ENCODE assay signal across 8 mouse cellular contexts in the genomic region with DNA sequence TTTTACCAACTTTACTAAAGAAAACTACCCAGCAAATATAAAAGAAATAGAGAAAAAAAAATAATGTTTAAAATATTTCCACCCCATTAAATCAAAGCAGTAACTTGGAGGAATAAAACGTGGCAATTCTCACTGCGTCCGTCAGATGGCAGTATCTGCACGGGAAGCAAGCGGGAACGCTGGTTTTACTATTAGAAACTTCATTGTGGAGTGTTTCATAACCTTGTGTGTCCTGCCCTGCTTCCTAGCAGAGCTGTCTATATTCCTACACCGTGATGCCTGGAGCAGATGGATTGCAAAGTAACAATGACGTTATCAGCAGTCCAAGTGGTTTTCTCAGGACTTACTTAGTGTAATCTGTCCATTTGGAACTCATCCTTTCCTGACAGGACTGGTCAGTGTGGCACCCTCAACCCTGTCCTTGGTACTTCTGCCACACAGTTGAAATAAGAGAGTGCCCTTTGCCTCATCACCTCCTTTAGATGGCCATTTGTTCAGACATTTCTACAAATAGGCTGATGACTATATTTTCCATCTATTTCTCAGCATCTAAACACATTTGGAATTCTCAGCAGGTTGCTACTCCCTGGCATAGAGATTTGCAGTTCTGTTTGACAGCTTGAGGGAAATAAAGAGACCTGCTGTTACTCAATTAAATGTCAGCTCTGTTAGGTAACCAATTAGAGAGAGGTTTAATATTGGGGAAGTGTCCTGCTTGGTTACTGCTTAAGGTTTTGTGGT.
DNase-seq lines count a peak whose midpoint lies in the region; ATAC-seq and TF ChIP-seq lines count a peak whose summit lies in the region.

No protein-coding gene starts in this region.

- DNase-seq in kidney, postnatal 10 days, result peak; percentile 83
- DNase-seq in liver, embryonic 11.5 days (ENCODE audit: low spot score), result peak; percentile 51
- peak; percentile 78 for DNase-seq in testis, postnatal 10 days (ENCODE audit: low spot score)

- no peaks in the 10 kb centered on the region for H3K36me3 ChIP-seq in ES-Bruce4 (ENCODE audit: control insufficient read depth, insufficient read depth, low read length, poor library complexity, severe bottlenecking)
- H3K36me3 ChIP-seq in heart, embryonic 12.5 days, result no peaks in the 10 kb centered on the region
- no peaks in the 10 kb centered on the region for H3K36me3 ChIP-seq in liver, embryonic 11.5 days (ENCODE audit: control insufficient read depth, insufficient read depth, low read length)
- peaks cover 26% of the 10 kb centered on the region for H3K36me3 ChIP-seq in neural tube, embryonic 12.5 days

- no peaks in the 10 kb centered on the region for H3K9me3 ChIP-seq in ES-Bruce4 (replicated peaks; ENCODE audit: control insufficient read depth, insufficient read depth, low read length, poor library complexity, severe bottlenecking)
- H3K9me3 ChIP-seq in heart, embryonic 12.5 days (replicated peaks), result no peaks in the 10 kb centered on the region
- no peaks in the 10 kb centered on the region for H3K9me3 ChIP-seq in liver, embryonic 11.5 days (ENCODE audit: control insufficient read depth, low read length)
- no peaks in the 10 kb centered on the region for H3K9me3 ChIP-seq in neural tube, embryonic 12.5 days

- no peak for TF ChIP-seq EP300 in ES-Bruce4 (IDR thresholded peaks at IDR 0.05; ENCODE audit: insufficient read depth, low read depth, low read length)

- H3K27me3 ChIP-seq in ES-Bruce4 (ENCODE audit: control insufficient read depth, insufficient read depth, low read length, poor library complexity, severe bottlenecking), result no peaks in the 10 kb centered on the region
- H3K27me3 ChIP-seq in heart, embryonic 12.5 days (replicated peaks), result no peaks in the 10 kb centered on the region
- no peaks in the 10 kb centered on the region for H3K27me3 ChIP-seq in liver, embryonic 11.5 days (replicated peaks; ENCODE audit: control insufficient read depth, insufficient read depth, low read length)
- H3K27me3 ChIP-seq in neural tube, embryonic 12.5 days (replicated peaks), result no peaks in the 10 kb centered on the region

- TF ChIP-seq CTCF in ES-Bruce4 (IDR thresholded peaks at IDR 0.05; ENCODE audit: low read depth, low read length), result peak; percentile 69
- peak; percentile 77 for TF ChIP-seq CTCF in bone marrow, adult 2 months (IDR thresholded peaks at IDR 0.05; ENCODE audit: control insufficient read depth, insufficient read depth, low read length)
- TF ChIP-seq CTCF in embryonic fibroblast, embryonic 13.5 days (IDR thresholded peaks at IDR 0.05; ENCODE audit: borderline replicate concordance, insufficient read depth, low read length), result peak; percentile 73; the same call in 1 of the 2 replicates

- H3K4me2 ChIP-seq in heart, embryonic 12.5 days, result no peak overlapping the region
- no peak overlapping the region for H3K4me2 ChIP-seq in liver, embryonic 11.5 days
- no peak overlapping the region for H3K4me2 ChIP-seq in neural tube, embryonic 12.5 days (replicated peaks)

- no peak for TF ChIP-seq POLR2A in ES-Bruce4 (IDR thresholded peaks at IDR 0.05; ENCODE audit: insufficient read depth, low read length)
- no peak for TF ChIP-seq POLR2A in bone marrow, adult 2 months (IDR thresholded peaks at IDR 0.05; ENCODE audit: borderline replicate concordance, control insufficient read depth, low read depth, low read length)
- no peak for TF ChIP-seq POLR2A in embryonic fibroblast, embryonic 13.5 days (IDR thresholded peaks at IDR 0.05; ENCODE audit: low read depth, low read length)

- peak; percentile 42; the same call in 1 of the 2 replicates for ATAC-seq in heart, embryonic 12.5 days (ENCODE audit: insufficient number of reproducible peaks, low FRiP score)
- ATAC-seq in liver, embryonic 11.5 days (replicated peaks; ENCODE audit: low FRiP score), result no peak
- ATAC-seq in neural tube, embryonic 12.5 days (ENCODE audit: low FRiP score, low read depth), result peak; percentile 68

- H3K27ac ChIP-seq in ES-Bruce4 (ENCODE audit: insufficient read depth, low read length), result no peak overlapping the region
- no peak overlapping the region for H3K27ac ChIP-seq in bone marrow, adult 2 months (ENCODE audit: control insufficient read depth, insufficient read depth, low read depth, low read length, poor library complexity)
- H3K27ac ChIP-seq in embryonic fibroblast, embryonic 13.5 days (ENCODE audit: insufficient read depth, low read length), result no peak overlapping the region
- H3K27ac ChIP-seq in heart, embryonic 12.5 days (ENCODE audit: poor library complexity, severe bottlenecking), result no peak overlapping the region
- H3K27ac ChIP-seq in liver, embryonic 11.5 days (ENCODE audit: low read depth, low read length), result no peak overlapping the region
- H3K27ac ChIP-seq in neural tube, embryonic 12.5 days, result no peak overlapping the region

- no peak overlapping the region for H3K9ac ChIP-seq in ES-Bruce4 (ENCODE audit: low read depth, poor library complexity, severe bottlenecking)
- no peak overlapping the region for H3K9ac ChIP-seq in heart, embryonic 12.5 days
- H3K9ac ChIP-seq in liver, embryonic 11.5 days (ENCODE audit: low read depth, low read length), result no peak overlapping the region
- H3K9ac ChIP-seq in neural tube, embryonic 12.5 days, result no peak overlapping the region

- no peak overlapping the region for H3K4me3 ChIP-seq in ES-Bruce4 (ENCODE audit: low read depth, low read length)
- H3K4me3 ChIP-seq in bone marrow, adult 2 months (replicated peaks; ENCODE audit: control insufficient read depth, low read depth, low read length), result no peak overlapping the region
- H3K4me3 ChIP-seq in embryonic fibroblast, embryonic 13.5 days (ENCODE audit: insufficient read depth, low read length), result no peak overlapping the region
- H3K4me3 ChIP-seq in heart, embryonic 12.5 days, result no peak overlapping the region
- H3K4me3 ChIP-seq in liver, embryonic 11.5 days (ENCODE audit: low read depth, low read length), result no peak overlapping the region
- no peak overlapping the region for H3K4me3 ChIP-seq in neural tube, embryonic 12.5 days

- 3% methylated on average over 8 of the region's 8 CpGs for WGBS in bone marrow, adult 2 months
- WGBS in heart, embryonic 12.5 days, result 5% methylated on average over 8 of the region's 8 CpGs
- WGBS in liver, embryonic 11.5 days, result 6% methylated on average over 8 of the region's 8 CpGs
- 6% methylated on average over 8 of the region's 8 CpGs for WGBS in neural tube, embryonic 12.5 days

- H3K4me1 ChIP-seq in ES-Bruce4 (ENCODE audit: control insufficient read depth, insufficient read depth, low read length), result no peaks in the 10 kb centered on the region
- no peaks in the 10 kb centered on the region; the same call in 1 of the 2 replicates for H3K4me1 ChIP-seq in bone marrow, adult 2 months (ENCODE audit: control insufficient read depth, insufficient read depth, low read length)
- H3K4me1 ChIP-seq in embryonic fibroblast, embryonic 13.5 days (ENCODE audit: control insufficient read depth, insufficient read depth, low read length), result no peaks in the 10 kb centered on the region
- peaks cover 30% of the 10 kb centered on the region for H3K4me1 ChIP-seq in heart, embryonic 12.5 days (replicated peaks)
- no peaks in the 10 kb centered on the region for H3K4me1 ChIP-seq in liver, embryonic 11.5 days (replicated peaks; ENCODE audit: control insufficient read depth, insufficient read depth, low read length)
- no peaks in the 10 kb centered on the region; the same call in 1 of the 2 replicates for H3K4me1 ChIP-seq in neural tube, embryonic 12.5 days
